Mouse (Mus musculus): ENCODE measurements around the gene C87977.
"Not testable (repeated sequence)": the region's sequence is repeated elsewhere in the genome, so short reads cannot be mapped to it uniquely, and the experiment has no call there.

C87977 gene

GRCm38 (mm10) chr4:144213218-144213617, at the start of gene C87977:
TSS of gene C87977 (minus strand) at chr4:144213318.
- not testable (repeated sequence) for DNase-seq (ENCODE audit: low spot score in 2 of 2)

- DNase-seq (ENCODE audit: low spot score in 2 of 2), result not testable (repeated sequence)
Observed at GRCm38 (mm10) chr4:144254768-144255167, 41.6 kb upstream of the C87977 start.

GRCm38 (mm10) chr4:144190419-144190818, 22.7 kb downstream of the C87977 start, which contains the start of gene Oog2:
TSS of gene Oog2 (plus strand) at chr4:144190719.
- no peak for DNase-seq (ENCODE audit: low spot score in 2 of 2)

- no peak for DNase-seq (ENCODE audit: low spot score in 2 of 2)
Observed at GRCm38 (mm10) chr4:144162563-144162962, 50.6 kb downstream of the C87977 start, which contains the start of gene Oog3. TSS of gene Oog3 (minus strand) at chr4:144162663.

All from frontal cortex, postnatal 36 days (tissue).